Mouse (Mus musculus) liver, embryonic 13.5 days (tissue): ENCODE data around the gene Taok3. TPM values are rescaled to one million over a fixed set of nuclear protein-coding genes. Genes with fewer than 3 reads are reported as not detected.

Experiments
- ATAC-seq: fragments of 200-750 bp; cut with Nextera tagmentation; 2 replicates; pipeline ENCODE4 v1.8.0; 2017; ENCODE audit warnings: low read depth, mild to moderate bottlenecking, moderate number of reproducible peaks, moderate library complexity
- DNase-seq: peaks from one replicate; pipeline ENCODE4 v3.0.0; 2022
- H3K27ac ChIP-seq: fragments of 300-500 bp; sonication (generic); 2 replicates; pipeline ENCODE4 v1.5.1; 2015; ENCODE audit warnings: moderate library complexity, mild to moderate bottlenecking, inconsistent platforms
- H3K27me3 ChIP-seq: fragments of 300-500 bp; sonication (generic); 2 replicates; pipeline ENCODE4 v1.6.1; 2015; ENCODE audit warnings: mild to moderate bottlenecking, inconsistent platforms
- H3K36me3 ChIP-seq: fragments of 300-500 bp; sonication (generic); 2 replicates; pipeline ENCODE4 v1.6.1; 2015; ENCODE audit warnings: mild to moderate bottlenecking, inconsistent platforms
- H3K4me1 ChIP-seq: fragments of 300-500 bp; sonication (generic); replicated peaks from 2 replicates; pipeline ENCODE4 v1.6.1; 2015; ENCODE audit warnings: inconsistent platforms
- H3K4me2 ChIP-seq: fragments of 300-500 bp; sonication (generic); 2 replicates; pipeline ENCODE4 v1.6.1; 2015; ENCODE audit warnings: inconsistent platforms, mild to moderate bottlenecking, moderate library complexity
- H3K4me3 ChIP-seq: fragments of 300-500 bp; sonication (generic); replicated peaks from 2 replicates; pipeline ENCODE4 v1.5.1; 2015; ENCODE audit warnings: mild to moderate bottlenecking, inconsistent platforms
- H3K9ac ChIP-seq: fragments of 300-500 bp; sonication (generic); 2 replicates; pipeline ENCODE4 v1.6.1; 2015; ENCODE audit warnings: mild to moderate bottlenecking, inconsistent platforms
- H3K9me3 ChIP-seq: fragments of 300-500 bp; sonication (generic); replicated peaks from 2 replicates; pipeline ENCODE4 v1.6.1; 2016; ENCODE audit warnings: inconsistent platforms
- WGBS: fragments of 180-500 bp; shearing (Covaris S2); methylation state at CpG from one replicate; pipeline ENCODE4 v1.1.7; 2015; ENCODE audit not compliant: insufficient replicate concordance; 5-methylcytosine and 5-hydroxymethylcytosine counted together
- polyA plus RNA-seq: library from polyadenylated mRNA; unstranded; fragments of >200 nt; fragmentation: Nextera tagmentation; extraction: Ambion mirVana; gene quantifications from 2 replicates; pipeline ENCODE4 v1.2.1, GENCODE M21; 2015

Gene Taok3
- polyA plus RNA-seq, 1 experiment from 2014 or later = 49.3 TPM

GRCm38 (mm10) chr5:117108292-117108691 lies 11.6 kb upstream of the Taok3 start:
- Histone ChIP-seq H3K4me1 (no peaks in the 10 kb centered on the region), H3K27ac (no peak overlapping the region), H3K9ac (no peak overlapping the region), H3K36me3 (peaks cover 96% of the 10 kb centered on the region), H3K4me3 (no peak overlapping the region), H3K9me3 (no peaks in the 10 kb centered on the region), H3K4me2 (no peak overlapping the region), H3K27me3 (no peaks in the 10 kb centered on the region)
- ATAC-seq (peak; percentile 32; the same call in 1 of the 2 replicates), DNase-seq (no peak)
- 88% methylated on average over 13 of the region's 13 CpGs for WGBS

GRCm38 (mm10) chr5:117108731-117109130 lies 11.2 kb upstream of the Taok3 start:
- peaks cover 96% of the 10 kb centered on the region for H3K36me3 ChIP-seq
- H3K4me3 ChIP-seq = no peak overlapping the region
- DNase-seq (no peak), ATAC-seq (no peak)
- H3K4me1 ChIP-seq = peaks cover 2% of the 10 kb centered on the region; the same call in 1 of the 2 replicates
- H3K4me2 ChIP-seq = no peak overlapping the region
- no peaks in the 10 kb centered on the region for H3K9me3 ChIP-seq
- H3K27me3 ChIP-seq = no peaks in the 10 kb centered on the region
- WGBS = 88% methylated on average over 13 of the region's 13 CpGs
- no peak overlapping the region for H3K27ac ChIP-seq
- no peak overlapping the region for H3K9ac ChIP-seq

GRCm38 (mm10) chr5:117109522-117109921 lies 10.4 kb upstream of the Taok3 start:
- no peak overlapping the region for H3K9ac ChIP-seq
- H3K4me2 ChIP-seq = no peak overlapping the region
- peaks cover 90% of the 10 kb centered on the region for H3K36me3 ChIP-seq
- DNase-seq (no peak), ATAC-seq (no peak)
- WGBS = 86% methylated on average over 8 of the region's 8 CpGs
- H3K9me3 ChIP-seq = no peaks in the 10 kb centered on the region
- H3K4me1 ChIP-seq = peaks cover 9% of the 10 kb centered on the region
- no peak overlapping the region for H3K4me3 ChIP-seq
- H3K27ac ChIP-seq = no peak overlapping the region
- H3K27me3 ChIP-seq = no peaks in the 10 kb centered on the region

DNA sequence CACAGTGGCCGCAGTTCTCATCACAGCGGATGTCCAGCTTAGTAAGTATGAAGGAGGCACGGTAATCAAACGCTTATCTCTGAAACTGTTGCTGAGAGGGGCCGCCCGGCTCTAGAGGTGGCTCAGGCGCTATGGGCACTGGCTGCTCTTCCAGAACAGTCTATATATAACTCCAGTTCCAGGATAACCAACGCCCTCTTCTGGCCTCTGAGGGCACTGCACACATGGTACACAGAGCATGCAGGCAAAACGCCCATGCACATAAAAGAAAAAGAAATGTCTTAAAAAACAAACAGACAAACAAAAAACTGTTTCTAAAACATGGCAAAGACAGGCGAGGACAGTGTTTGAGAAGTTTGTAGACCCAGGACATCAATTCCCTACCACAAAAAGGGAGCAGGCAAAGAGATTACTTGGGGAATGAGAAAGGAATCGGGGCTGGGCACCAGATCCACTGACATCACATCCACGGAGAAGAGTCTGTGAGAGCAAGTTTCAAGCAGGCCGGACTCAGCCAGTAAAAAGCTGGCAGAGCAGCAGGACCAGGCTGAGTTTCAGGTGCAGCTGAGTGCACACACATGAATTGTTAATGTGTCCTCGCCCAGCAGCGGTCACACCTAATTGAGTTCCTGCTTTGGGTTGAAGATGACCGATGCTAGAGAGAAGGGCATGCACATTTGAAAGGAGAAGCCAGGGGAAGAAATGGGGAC lies 8.7 kb upstream of the Taok3 start:
- Histone ChIP-seq H3K27ac (no peak overlapping the region), H3K9me3 (no peaks in the 10 kb centered on the region), H3K9ac (no peak overlapping the region), H3K4me1 (peaks cover 11% of the 10 kb centered on the region), H3K4me2 (no peak overlapping the region), H3K27me3 (no peaks in the 10 kb centered on the region), H3K4me3 (no peak overlapping the region), H3K36me3 (peaks cover 75% of the 10 kb centered on the region)
- WGBS = 82% methylated on average over 16 of the region's 16 CpGs
- ATAC-seq (no peak), DNase-seq (no peak)

DNA sequence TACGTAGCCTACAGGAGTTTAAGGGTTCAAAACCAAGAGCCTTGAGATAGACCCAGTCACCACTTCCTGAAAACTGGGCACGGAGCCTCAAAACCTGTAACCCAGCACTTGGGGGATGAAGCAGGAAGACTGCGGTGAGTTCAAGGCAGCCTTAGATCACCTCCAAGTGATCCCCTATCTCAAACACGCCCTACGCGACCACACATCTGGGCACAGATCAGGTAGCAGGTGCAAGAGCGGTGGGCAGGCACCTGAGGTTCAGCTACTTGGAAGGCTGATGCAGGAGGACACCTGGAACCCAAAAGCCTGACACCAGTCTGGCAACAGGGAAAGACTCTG lies 8.2 kb upstream of the Taok3 start:
- Histone ChIP-seq H3K9ac (no peak overlapping the region), H3K4me3 (no peak overlapping the region), H3K27ac (no peak overlapping the region), H3K9me3 (no peaks in the 10 kb centered on the region), H3K36me3 (peaks cover 69% of the 10 kb centered on the region), H3K4me1 (peaks cover 16% of the 10 kb centered on the region), H3K4me2 (no peak overlapping the region), H3K27me3 (no peaks in the 10 kb centered on the region)
- 91% methylated on average over 7 of the region's 7 CpGs for WGBS
- ATAC-seq = no peak
- DNase-seq = no peak

- Histone ChIP-seq H3K9me3 (no peaks in the 10 kb centered on the region), H3K4me1 (peaks cover 31% of the 10 kb centered on the region), H3K36me3 (peaks cover 53% of the 10 kb centered on the region), H3K4me2 (no peak overlapping the region), H3K4me3 (no peak overlapping the region), H3K9ac (no peak overlapping the region), H3K27me3 (no peaks in the 10 kb centered on the region), H3K27ac (no peak overlapping the region)
- DNase-seq (no peak), ATAC-seq (no peak)
- 79% methylated on average over 7 of the region's 7 CpGs for WGBS
Measured at GRCm38 (mm10) chr5:117113330-117113729, 6.6 kb upstream of the Taok3 start.

- Histone ChIP-seq H3K4me2 (peak overlapping the region; percentile 91), H3K9me3 (no peaks in the 10 kb centered on the region), H3K27me3 (no peaks in the 10 kb centered on the region), H3K4me3 (peak overlapping the region; percentile 98), H3K4me1 (peaks cover 42% of the 10 kb centered on the region), H3K36me3 (peaks cover 40% of the 10 kb centered on the region), H3K27ac (peak overlapping the region; percentile 90), H3K9ac (peak overlapping the region; percentile 95)
- WGBS = 4% methylated on average over 16 of the region's 16 CpGs
- DNase-seq (no peak), ATAC-seq (no peak)
Measured at GRCm38 (mm10) chr5:117114581-117115192, 5.2 kb upstream of the Taok3 start.

DNA sequence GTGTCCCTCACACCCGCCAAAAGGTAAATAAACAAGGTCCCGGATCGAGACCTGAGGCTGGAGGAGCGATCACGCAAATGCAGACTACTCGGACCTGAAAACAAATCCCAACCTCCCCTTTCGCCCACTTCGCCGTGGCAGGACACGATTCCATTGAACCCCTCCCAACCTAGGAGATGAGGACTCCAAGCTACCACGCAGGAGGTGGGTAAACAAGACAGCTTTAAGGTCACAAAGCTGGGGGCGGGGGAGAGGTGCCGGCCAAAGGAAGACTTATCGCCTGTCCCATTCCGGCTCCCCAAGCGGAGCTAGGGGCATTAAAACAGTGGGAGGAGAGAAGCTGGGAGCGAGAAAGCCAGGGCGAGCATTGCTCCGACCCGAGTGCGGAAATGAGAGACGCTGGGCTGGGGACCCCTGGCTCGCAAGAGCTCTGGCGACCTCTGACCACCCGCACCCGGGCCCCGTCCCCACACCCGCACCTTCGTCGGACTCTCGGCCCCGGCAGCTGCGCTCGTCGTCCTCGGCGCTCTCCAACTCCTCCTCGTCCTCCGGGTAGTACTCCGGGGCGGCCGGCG lies 4.6 kb upstream of the Taok3 start:
- peak overlapping the region; percentile 98 for H3K4me3 ChIP-seq
- peak overlapping the region; percentile 90 for H3K27ac ChIP-seq
- ATAC-seq (peak; percentile 2), DNase-seq (no peak)
- H3K4me1 ChIP-seq = peaks cover 42% of the 10 kb centered on the region
- peak overlapping the region; percentile 91 for H3K4me2 ChIP-seq
- under 1% methylated on average over 43 of the region's 43 CpGs for WGBS
- H3K36me3 ChIP-seq = peaks cover 36% of the 10 kb centered on the region
- no peaks in the 10 kb centered on the region for H3K27me3 ChIP-seq
- H3K9me3 ChIP-seq = no peaks in the 10 kb centered on the region
- H3K9ac ChIP-seq = peak overlapping the region; percentile 95

GRCm38 (mm10) chr5:117115836-117116366 lies 4.0 kb upstream of the Taok3 start, which contains the start of gene Suds3:
Suds3 (minus strand) TSS chr5:117116113.
- H3K27me3 ChIP-seq = no peaks in the 10 kb centered on the region
- H3K4me1 ChIP-seq = peaks cover 45% of the 10 kb centered on the region
- H3K9ac ChIP-seq = peak within 1 kb of the TSS; percentile 95
- H3K4me3 ChIP-seq = peak within 1 kb of the TSS; percentile 98
- no peaks in the 10 kb centered on the region for H3K9me3 ChIP-seq
- DNase-seq (peak; percentile 89), ATAC-seq (peak; percentile 73)
- WGBS = under 1% methylated on average over 46 of the region's 59 CpGs
- peaks cover 30% of the 10 kb centered on the region for H3K36me3 ChIP-seq
- peak within 1 kb of the TSS; percentile 90 for H3K27ac ChIP-seq
- peak within 1 kb of the TSS; percentile 91 for H3K4me2 ChIP-seq

DNA sequence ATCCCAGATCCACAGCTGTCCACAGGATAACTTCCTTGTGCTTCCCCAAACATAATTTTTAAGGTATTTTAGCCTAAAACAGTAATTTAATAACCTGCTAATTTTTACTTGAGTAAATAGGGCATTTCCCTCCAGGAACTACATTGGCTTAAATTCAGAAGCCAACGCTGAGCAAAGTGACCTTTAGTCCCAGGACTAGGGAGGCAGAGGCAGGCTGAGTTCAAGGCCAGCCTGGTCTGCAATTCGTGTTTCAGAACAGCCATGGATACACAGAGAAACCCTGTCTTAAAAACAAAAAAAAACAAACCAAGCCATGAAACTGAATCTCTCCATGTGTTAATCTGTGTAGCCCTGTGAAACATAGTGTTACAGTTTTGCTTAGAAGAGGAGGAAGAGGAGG lies 3.3 kb upstream of the Taok3 start:
- peak overlapping the region; percentile 23; the same call in 1 of the 2 replicates for H3K27ac ChIP-seq

GRCm38 (mm10) chr5:117117241-117117640 lies 2.7 kb upstream of the Taok3 start:
- Histone ChIP-seq H3K9me3 (no peaks in the 10 kb centered on the region), H3K36me3 (peaks cover 17% of the 10 kb centered on the region), H3K27me3 (no peaks in the 10 kb centered on the region), H3K9ac (no peak overlapping the region), H3K4me2 (no peak overlapping the region), H3K4me3 (no peak overlapping the region), H3K27ac (peak overlapping the region; percentile 54), H3K4me1 (peaks cover 57% of the 10 kb centered on the region)
- ATAC-seq (no peak), DNase-seq (no peak)
- WGBS = 65% methylated on average over 2 of the region's 2 CpGs

More for the DNA sequence above, 3.3 kb upstream of the Taok3 start:
- Histone ChIP-seq H3K9ac (no peak overlapping the region), H3K27me3 (no peaks in the 10 kb centered on the region), H3K4me1 (peaks cover 53% of the 10 kb centered on the region), H3K36me3 (peaks cover 22% of the 10 kb centered on the region), H3K9me3 (no peaks in the 10 kb centered on the region), H3K4me3 (no peak overlapping the region), H3K4me2 (peak overlapping the region; percentile 91; the same call in 1 of the 2 replicates)
- DNase-seq = no peak
- 57% methylated on average over 2 of the region's 2 CpGs for WGBS
- no peak for ATAC-seq
